In the genomic region with DNA sequence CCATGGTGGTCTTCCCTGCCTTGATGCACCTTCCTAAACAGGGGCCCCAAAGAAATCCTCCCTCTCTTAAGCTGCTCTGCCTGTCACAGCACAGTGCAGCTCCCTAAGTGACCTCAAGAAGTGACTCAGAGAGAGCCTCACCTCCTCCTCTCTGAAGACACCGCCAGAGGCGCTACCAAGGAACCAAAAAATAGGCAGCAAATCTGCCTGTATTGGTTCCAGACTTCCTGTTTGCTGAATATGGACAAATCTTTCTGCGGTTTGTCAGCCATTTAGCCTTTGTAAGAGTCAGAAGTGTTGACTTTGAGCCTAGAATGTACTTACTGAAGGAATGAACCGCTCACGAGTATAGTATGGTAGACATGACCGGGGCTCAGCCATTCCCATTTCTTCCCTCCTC, we compare ENCODE assay signal across 25 mouse cellular contexts. TPM values are rescaled to one million over a fixed set of nuclear protein-coding genes. Genes with fewer than 3 reads are reported as not detected.
DNase-seq lines count a peak whose midpoint lies in the region; TF ChIP-seq lines count a peak whose summit lies in the region.
"Had no signal": no experiment of that assay in that cellular context is flagged by ENCODE, and none has a peak within 500 bp of the region (broad histone marks: within the 10 kb centered on the region; RNA-seq: fewer than 3 reads in every experiment).

No protein-coding gene starts in this region.

- DNase-seq in MEL (ENCODE audit: low read depth, low spot score): peak; percentile 78
- peak; percentile 49 for DNase-seq in c-Kit-positive CD71-negative TER-119-negative erythroid progenitor cells, embryonic 14.5 days (ENCODE audit: low read depth)
- no peak for DNase-seq in right cerebral cortex, postnatal 4 days
- DNase-seq in retina, postnatal 1 day: no peak
- DNase-seq in heart, adult 11 months: no peak
- DNase-seq in thymus, postnatal 25 days: no peak
- DNase-seq: adrenal gland, postnatal 10 days; cerebellum, adult 8-10 months; cerebellum, postnatal 36 days; gastrocnemius, postnatal 14 days; heart, postnatal 36 days; kidney, adult 9 months; kidney, postnatal 36 days; layer of hippocampus, postnatal 36 days; lung, postnatal 4 days; right cerebral cortex, postnatal 14 days; spleen, adult 18-20 months had no signal

- WGBS in macrophage (ENCODE audit: missing documents): 54% methylated on average over 6 of the region's 6 CpGs

- no peaks in the 10 kb centered on the region for H3K79me2 ChIP-seq in MEL (ENCODE audit: control insufficient read depth, insufficient read depth, low read length, poor library complexity)
- H3K79me2 ChIP-seq in macrophage (ENCODE audit: inconsistent target): no peaks in the 10 kb centered on the region

- H3K27ac ChIP-seq in MEL (ENCODE audit: control insufficient read depth, low read depth, low read length): peak overlapping the region; percentile 1; the same call in 1 of the 2 replicates
- peak overlapping the region; percentile 61 for H3K27ac ChIP-seq in macrophage
- H3K27ac ChIP-seq: forebrain, embryonic 15.5 days; heart, embryonic 15.5 days; hindbrain, embryonic 15.5 days; limb, embryonic 12.5 days; liver, embryonic 14.5 days; lung, embryonic 15.5 days; midbrain, embryonic 12.5 days had no signal

- peak in 1 of 3 experiments; percentile 48; a peak in 3 of 6 replicates for TF ChIP-seq CTCF in MEL (IDR thresholded peaks at IDR 0.05 in 2 of 3, conservative IDR thresholded peaks at IDR 0.05 in 1 of 3; ENCODE audit: control insufficient read depth in 1 of 3, insufficient read depth in 1 of 3, low read depth in 2 of 3, low read length in 3 of 3, poor library complexity in 1 of 3, severe bottlenecking in 1 of 3)

- peaks cover 3 to 11% of the 10 kb centered on the region in 2 experiments; a peak in 3 of 4 replicates for H3K4me1 ChIP-seq in MEL (ENCODE audit: control insufficient read depth in 1 of 2, insufficient read depth in 2 of 2, low read length in 2 of 2)

- TF ChIP-seq EP300 in MEL (IDR thresholded peaks at IDR 0.05; ENCODE audit: low read depth in 1 of 2, low read length in 2 of 2): peak in 1 of 2 experiments; percentile 20; a peak in 1 of 4 replicates

- TF ChIP-seq RAD21 in MEL (IDR thresholded peaks at IDR 0.05; ENCODE audit: low read depth, low read length): peak; percentile 17

- H3K4me3 ChIP-seq in MEL (ENCODE audit: control insufficient read depth in 1 of 2, insufficient read depth in 1 of 2, low read depth in 2 of 2, low read length in 2 of 2): peak overlapping the region; percentile 3 to 23; a peak in 1 of 4 replicates
- no peak overlapping the region for H3K4me3 ChIP-seq in macrophage (ENCODE audit: inconsistent target)
- H3K4me3 ChIP-seq: forebrain, embryonic 15.5 days; heart, embryonic 15.5 days; hindbrain, embryonic 15.5 days; limb, embryonic 12.5 days; lung, embryonic 15.5 days; midbrain, embryonic 12.5 days had no signal

- no peak for TF ChIP-seq POLR2A in MEL (IDR thresholded peaks at IDR 0.05; ENCODE audit: control insufficient read depth in 1 of 2, insufficient read depth in 1 of 2, low read depth in 1 of 2, low read length in 2 of 2, poor library complexity in 1 of 2)

- H3K36me3 ChIP-seq in MEL (ENCODE audit: control insufficient read depth in 1 of 2, insufficient read depth in 2 of 2, low read length in 2 of 2) (peaks cover 0 to 3% of the 10 kb centered on the region in 2 experiments; a peak in 2 of 4 replicates), macrophage (ENCODE audit: inconsistent target) (no peaks in the 10 kb centered on the region)
- H3K36me3 ChIP-seq: forebrain, embryonic 15.5 days; heart, embryonic 15.5 days; hindbrain, embryonic 15.5 days; limb, embryonic 12.5 days; lung, embryonic 15.5 days; midbrain, embryonic 12.5 days had no signal

- H3K9ac ChIP-seq in MEL (ENCODE audit: control insufficient read depth, low read depth, low read length, poor library complexity, severe bottlenecking): no peak overlapping the region
- H3K9ac ChIP-seq: forebrain, embryonic 15.5 days; heart, embryonic 15.5 days; hindbrain, embryonic 15.5 days; limb, embryonic 12.5 days; liver, embryonic 14.5 days; lung, embryonic 15.5 days; midbrain, embryonic 12.5 days had no signal

- H3K9me3 ChIP-seq in MEL (replicated peaks; ENCODE audit: insufficient read depth, low read length): no peaks in the 10 kb centered on the region
- H3K9me3 ChIP-seq: forebrain, embryonic 15.5 days; heart, embryonic 15.5 days; hindbrain, embryonic 15.5 days; limb, embryonic 12.5 days; lung, embryonic 15.5 days; midbrain, embryonic 12.5 days had no signal

- no peaks in the 10 kb centered on the region for H3K27me3 ChIP-seq in MEL (ENCODE audit: control insufficient read depth in 1 of 2, insufficient read depth in 2 of 2, low read length in 2 of 2)
- H3K27me3 ChIP-seq: forebrain, embryonic 15.5 days; heart, embryonic 15.5 days; hindbrain, embryonic 15.5 days; lung, embryonic 15.5 days; midbrain, embryonic 12.5 days had no signal

TF ChIP-seq in MEL, 35 proteins besides CTCF, POLR2A, EP300 and RAD21:
- no peak for TF ChIP-seq GABPA (IDR thresholded peaks at IDR 0.05; ENCODE audit: low read depth, low read length)
- no peak for TF ChIP-seq JUND (IDR thresholded peaks at IDR 0.05; ENCODE audit: low read depth, low read length)
- no peak for TF ChIP-seq TAL1 (IDR thresholded peaks at IDR 0.05; ENCODE audit: low read length)
- 0 out of 2 replicates have a peak, but pooled peaks have one; percentile 48 for TF ChIP-seq SIN3A (IDR thresholded peaks at IDR 0.05; ENCODE audit: low read length)
- peak; percentile 35; the same call in 1 of the 2 replicates for TF ChIP-seq SMC3 (IDR thresholded peaks at IDR 0.05; ENCODE audit: low read depth, low read length)
- no peak; the same call in 1 of the 2 replicates for TF ChIP-seq MXI1 (IDR thresholded peaks at IDR 0.05; ENCODE audit: low read depth, low read length)

RNA-seq across cellular contexts. Expression of gene Eid3, which starts 47.3 kb away (rescaled TPM):
- 1.2 and 1.3 TPM in 2 replicates for total RNA-seq in MEL (2012; rRNA removed)
- polyA plus RNA-seq in MEL (2012; ENCODE audit: insufficient read depth in 1 of 2, insufficient read length in 2 of 2, low read depth in 1 of 2, low replicate concordance in 2 of 2, missing spikeins in 1 of 2) (1 to 10 TPM in 1 of 2 experiments, not detected in 1; 1.2 TPM), macrophage (2018) (0.26 to 0.80 TPM (median 0.35 TPM) in 3 replicates)
- 100 to 1,000 TPM in 17 of 26 experiments, 10 to 100 TPM in 9; 48.3 to 953 (median 167) TPM for total RNA-seq in macrophage (2018; cell fraction: chromatin; rRNA removed)
- total RNA-seq in macrophage (2018; cell fraction: cytosol; rRNA removed): 10 to 100 TPM in 2 of 26 experiments, 1 to 10 TPM in 16, under 1 TPM in 8; 0.33 to 11.8 (median 2.0) TPM
- 100 to 1,000 TPM in 14 of 26 experiments, 10 to 100 TPM in 12; 19.1 to 576 (median 103) TPM for total RNA-seq in macrophage (2018; cell fraction: nucleus; rRNA removed)

Comparison
In these comparisons a context has a peak if more than half of its experiments do, and no peak if none do; other contexts are left out.
1. DNase-seq: peak in MEL (single experiment) and c-Kit-positive CD71-negative TER-119-negative erythroid progenitor cells, embryonic 14.5 days (single experiment); none in right cerebral cortex, postnatal 4 days (single experiment), retina, postnatal 1 day (single experiment), heart, adult 11 months (single experiment) and thymus, postnatal 25 days (single experiment).